Mouse (Mus musculus) kidney, postnatal 36 days (tissue): ENCODE measurements at regions not wholly inside any gene's neighbourhood (a gene's known extent, or its start where the extent isn't known, plus 50 kb on each side); places are given as distances from the start of the nearest gene placed in this dataset.

ENCODE experiments used
- DNase-seq, 2 experiments: peaks; one replicate each; pipeline ENCODE4 v3.0.0; 2021 to 2022; ENCODE audit warnings: mixed read lengths in 2 of 2

DNA sequence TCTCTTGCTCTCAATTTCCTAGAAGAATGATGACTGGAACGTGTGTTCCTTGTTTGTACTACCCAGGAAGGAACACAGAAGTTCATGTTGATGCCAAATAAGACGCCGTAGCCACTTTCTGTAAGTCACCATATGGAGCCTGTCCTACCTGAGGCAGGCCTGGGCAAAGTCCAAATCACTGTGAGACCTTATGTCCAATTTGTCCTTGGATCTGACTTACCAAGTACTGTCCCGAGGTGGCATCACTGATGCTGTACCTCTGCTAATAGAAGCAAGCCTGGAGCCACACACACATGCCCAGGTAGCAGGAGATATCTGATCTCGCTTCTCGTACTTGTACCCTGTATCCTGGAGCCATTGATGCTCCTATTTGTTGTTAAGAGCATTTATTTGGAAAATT, 91.2 kb upstream of the E2f7 start:
- DNase-seq: no peak

DNA sequence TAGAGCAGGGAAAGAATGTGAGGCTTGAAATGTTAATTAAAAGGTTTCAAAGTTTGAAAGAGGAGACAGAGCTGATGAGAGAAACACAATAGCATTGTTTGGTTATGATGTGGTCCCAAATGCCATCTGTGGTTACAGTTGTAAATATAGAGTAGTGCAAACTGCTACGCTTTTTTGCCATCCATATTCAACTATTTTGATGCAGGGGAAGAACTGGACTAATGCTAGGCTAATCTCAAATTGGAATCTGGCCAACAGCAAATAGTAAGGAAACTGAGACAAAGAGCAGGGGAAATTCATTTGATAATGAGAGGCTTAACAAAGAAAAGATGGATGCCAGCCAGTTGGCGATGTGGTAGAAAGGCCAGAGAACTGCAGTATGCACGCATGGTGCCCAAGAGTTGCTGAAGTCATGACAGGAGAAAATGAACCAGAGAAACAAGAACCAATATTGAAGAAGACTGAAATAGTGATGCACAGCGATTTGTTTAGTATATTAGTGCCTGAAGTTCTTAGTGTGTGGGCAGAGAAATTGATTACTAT, 87.0 kb upstream of the E2f7 start:
- DNase-seq: no peak

DNA sequence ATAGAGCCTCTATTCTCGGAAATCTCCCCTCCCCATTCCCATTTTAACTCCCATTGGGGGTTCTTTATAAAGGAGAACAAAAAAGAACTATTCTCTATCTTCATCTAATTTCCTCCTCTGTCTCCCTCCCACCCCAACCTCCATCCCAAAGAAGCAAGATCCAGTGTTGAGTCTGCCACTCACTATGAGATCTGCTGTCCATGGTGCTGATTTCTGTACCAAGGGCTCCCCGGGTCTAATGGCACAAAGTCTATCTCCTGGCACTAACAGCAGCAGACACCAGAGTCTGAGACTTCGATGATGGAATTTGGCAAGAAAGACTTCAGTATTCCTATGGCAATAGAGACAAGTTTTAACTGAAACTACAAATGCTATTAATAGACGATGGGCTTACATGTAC, 68.7 kb upstream of the E2f7 start:
- peak; percentile 42 to 69 for DNase-seq
